Mouse (Mus musculus) liver, adult 2 months (tissue): Measurements from ENCODE around the gene Skap1.

Experiments
- CTCF ChIP-seq: fragments of 200-500 bp; IDR thresholded peaks from 2 replicates; pipeline ENCODE4 v1.5.1; 2011; ENCODE audit warnings: low read depth, low read length, control low read depth
- POLR2A ChIP-seq: fragments of 200-500 bp; IDR thresholded peaks from 2 replicates; pipeline ENCODE4 v1.6.1; 2011; ENCODE audit warnings: low read length, control low read depth; ENCODE audit not compliant: insufficient read depth; ENCODE audit errors: extremely low read depth

DNA sequence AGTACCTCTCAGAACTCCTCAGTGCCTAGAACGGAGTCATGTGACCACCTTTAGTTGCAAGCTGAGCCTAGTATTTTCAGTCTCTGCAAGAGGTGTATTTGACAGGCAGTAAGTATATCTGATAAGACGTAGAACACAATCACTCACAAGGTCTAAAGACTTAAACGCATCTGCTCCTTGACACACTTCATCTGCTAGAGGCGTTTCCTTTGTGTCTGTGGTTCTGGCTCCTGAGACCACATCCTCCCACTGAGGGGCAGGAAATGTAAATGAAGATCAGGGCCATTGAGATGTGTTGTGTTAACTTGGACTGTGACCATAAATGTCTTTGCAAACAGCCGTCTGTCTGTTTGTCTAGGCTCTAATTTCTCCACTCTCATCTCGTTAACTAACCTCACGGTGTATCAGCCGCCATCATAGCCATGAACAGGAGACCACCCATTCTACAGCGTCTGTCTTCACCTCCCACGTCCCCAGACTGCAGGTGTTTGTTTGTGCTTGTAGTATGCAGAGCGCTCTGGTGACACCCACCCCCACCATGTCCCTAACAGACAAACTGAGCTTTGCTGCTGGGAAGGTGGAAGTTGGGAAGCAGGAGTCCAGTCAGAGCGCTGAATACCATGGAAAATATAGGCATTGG lies 22.7 kb upstream of the Skap1 start:
- TF ChIP-seq POLR2A: no peak
- no peak for TF ChIP-seq CTCF
